Mouse (Mus musculus) forebrain, embryonic 10.5 days (tissue): ENCODE results near the gene Asic4. TPM values are rescaled to one million over a fixed set of nuclear protein-coding genes. Genes with fewer than 3 reads are reported as not detected.

Source experiments
- DNase-seq: peaks from one replicate; pipeline ENCODE4 v3.0.0-alpha.2; 2017; ENCODE audit warnings: low spot score; ENCODE audit errors: extremely low spot score
- H3K27ac ChIP-seq: fragments of 300-500 bp; sonication (generic); 2 replicates; pipeline ENCODE4 v1.5.1; 2016; ENCODE audit warnings: mild to moderate bottlenecking
- H3K27me3 ChIP-seq: fragments of 300-500 bp; sonication (generic); 2 replicates; pipeline ENCODE4 v1.6.1; 2016; ENCODE audit warnings: mild to moderate bottlenecking; ENCODE audit not compliant: poor library complexity, severe bottlenecking
- H3K36me3 ChIP-seq: fragments of 300-500 bp; sonication (generic); replicated peaks from 2 replicates; pipeline ENCODE4 v1.6.1; 2016; ENCODE audit warnings: mild to moderate bottlenecking, moderate library complexity
- H3K4me1 ChIP-seq: fragments of 300-500 bp; sonication (generic); 2 replicates; pipeline ENCODE4 v1.6.1; 2016
- H3K4me3 ChIP-seq: fragments of 300-500 bp; sonication (generic); 2 replicates; pipeline ENCODE4 v1.5.1; 2016; ENCODE audit warnings: mild to moderate bottlenecking, moderate library complexity
- H3K9me3 ChIP-seq: fragments of 300-500 bp; sonication (generic); 2 replicates; pipeline ENCODE4 v1.6.1; 2016; ENCODE audit warnings: mild to moderate bottlenecking, moderate library complexity
- WGBS: fragments of 180-500 bp; shearing (Covaris S2); methylation state at CpG from one replicate; pipeline ENCODE4 v1.1.7; 2016; 5-methylcytosine and 5-hydroxymethylcytosine counted together
- polyA plus RNA-seq: library from polyadenylated mRNA; unstranded; fragments of >200 nt; fragmentation: Nextera tagmentation; extraction: Ambion mirVana; gene quantifications from 2 replicates; pipeline ENCODE4 v1.2.1, GENCODE M21; 2016

Asic4 gene
- polyA plus RNA-seq, 1 experiment from 2014 or later, result 3.4 TPM

DNA sequence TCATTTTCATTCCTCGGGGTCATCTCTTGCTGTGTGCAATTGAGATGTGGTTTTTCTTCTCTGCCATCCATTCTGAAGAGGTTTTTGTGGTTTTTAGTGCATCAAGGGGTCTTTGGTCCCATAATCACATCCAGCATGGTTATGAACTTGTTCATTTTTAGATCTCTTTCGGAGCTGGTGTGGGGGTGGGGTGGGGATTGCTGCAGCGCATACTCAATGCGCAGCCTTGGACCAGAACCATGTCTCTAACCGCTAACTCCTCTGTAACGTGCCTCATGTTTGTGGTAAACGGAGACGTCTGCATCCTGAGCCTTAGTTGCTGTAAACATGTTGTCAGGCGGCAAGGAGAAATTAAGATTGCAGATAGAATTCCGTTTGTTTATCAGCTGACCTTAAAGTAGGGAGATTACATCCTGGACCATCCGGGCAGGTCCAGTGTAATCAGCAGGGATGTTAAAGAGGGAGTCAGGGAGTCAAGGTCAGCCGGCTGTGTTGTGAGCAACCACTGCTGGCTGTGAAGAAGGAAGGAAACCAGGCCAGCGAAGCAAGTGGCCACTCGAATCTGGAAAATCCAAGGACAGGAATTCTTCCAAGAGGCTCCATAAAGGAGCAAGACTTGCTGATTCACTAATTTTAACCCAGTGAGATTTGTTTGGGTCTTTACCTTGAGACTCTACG, 66.6 kb downstream of the Asic4 start:
- Histone ChIP-seq H3K27me3 (no peaks in the 10 kb centered on the region), H3K9me3 (no peaks in the 10 kb centered on the region), H3K27ac (no peak overlapping the region), H3K36me3 (no peaks in the 10 kb centered on the region), H3K4me1 (peaks cover 10% of the 10 kb centered on the region), H3K4me3 (no peak overlapping the region)
- WGBS, result 86% methylated on average over 15 of the region's 15 CpGs
- DNase-seq, result no peak

DNA sequence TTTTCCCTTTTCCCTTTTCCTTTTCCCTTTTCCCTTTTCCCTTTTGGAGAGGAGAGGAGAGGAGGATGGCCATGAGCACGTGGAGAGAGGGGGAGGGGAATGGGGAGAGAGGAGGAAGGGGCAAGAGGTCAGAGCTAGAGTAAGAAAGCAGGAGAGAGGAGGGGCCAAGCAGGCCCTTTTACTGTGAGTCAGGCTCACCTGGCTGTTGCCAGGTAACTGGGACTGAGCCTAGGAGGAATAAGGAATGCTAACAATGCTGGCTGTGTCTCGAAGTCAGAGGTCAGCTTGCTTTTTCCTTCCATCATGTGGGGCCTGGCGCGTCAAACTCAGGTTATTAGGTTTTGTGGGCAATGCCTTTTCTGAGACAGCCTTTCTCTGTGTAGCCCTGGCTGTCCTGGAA, 67.7 kb downstream of the Asic4 start:
- 55% methylated on average over 4 of the region's 4 CpGs for WGBS
- Histone ChIP-seq H3K27me3 (no peaks in the 10 kb centered on the region), H3K27ac (0 out of 2 replicates have a peak overlapping the region, but pooled peaks have one; percentile 48), H3K4me1 (peaks cover 16% of the 10 kb centered on the region), H3K4me3 (no peak overlapping the region), H3K36me3 (no peaks in the 10 kb centered on the region), H3K9me3 (no peaks in the 10 kb centered on the region)
- no peak for DNase-seq

DNA sequence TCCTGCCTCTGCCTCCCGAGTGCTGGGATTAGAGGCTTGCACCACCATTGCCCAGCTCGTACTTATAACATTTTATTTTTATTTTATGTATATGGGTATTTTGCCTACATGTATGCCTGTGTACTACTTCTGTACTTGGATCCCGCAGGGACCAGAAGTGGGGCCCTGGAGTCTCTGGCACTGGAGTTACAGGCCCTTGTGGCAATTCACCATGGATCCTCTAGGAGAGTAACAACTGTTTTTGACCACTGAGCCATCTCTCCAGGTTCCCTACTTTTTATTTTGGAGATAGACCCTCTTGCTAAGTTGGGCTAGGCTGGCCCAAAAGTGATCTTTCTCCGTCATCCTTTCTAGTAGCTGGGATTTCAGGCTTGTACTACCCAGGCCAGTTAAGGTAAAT, 68.2 kb downstream of the Asic4 start:
- WGBS, result 93% methylated on average over 4 of the region's 4 CpGs

GRCm38 (mm10) chr1:75519576-75519975, 69.3 kb downstream of the Asic4 start:
- WGBS, result 92% methylated on average over 5 of the region's 5 CpGs
- Histone ChIP-seq H3K4me1 (peaks cover 16% of the 10 kb centered on the region), H3K9me3 (no peaks in the 10 kb centered on the region), H3K4me3 (no peak overlapping the region), H3K27ac (no peak overlapping the region), H3K27me3 (no peaks in the 10 kb centered on the region), H3K36me3 (no peaks in the 10 kb centered on the region)
- DNase-seq, result no peak

More for the DNA sequence above, 68.2 kb downstream of the Asic4 start:
- Histone ChIP-seq H3K36me3 (no peaks in the 10 kb centered on the region), H3K27ac (no peak overlapping the region), H3K27me3 (no peaks in the 10 kb centered on the region), H3K4me1 (peaks cover 16% of the 10 kb centered on the region), H3K4me3 (no peak overlapping the region), H3K9me3 (no peaks in the 10 kb centered on the region)
- DNase-seq, result no peak

DNA sequence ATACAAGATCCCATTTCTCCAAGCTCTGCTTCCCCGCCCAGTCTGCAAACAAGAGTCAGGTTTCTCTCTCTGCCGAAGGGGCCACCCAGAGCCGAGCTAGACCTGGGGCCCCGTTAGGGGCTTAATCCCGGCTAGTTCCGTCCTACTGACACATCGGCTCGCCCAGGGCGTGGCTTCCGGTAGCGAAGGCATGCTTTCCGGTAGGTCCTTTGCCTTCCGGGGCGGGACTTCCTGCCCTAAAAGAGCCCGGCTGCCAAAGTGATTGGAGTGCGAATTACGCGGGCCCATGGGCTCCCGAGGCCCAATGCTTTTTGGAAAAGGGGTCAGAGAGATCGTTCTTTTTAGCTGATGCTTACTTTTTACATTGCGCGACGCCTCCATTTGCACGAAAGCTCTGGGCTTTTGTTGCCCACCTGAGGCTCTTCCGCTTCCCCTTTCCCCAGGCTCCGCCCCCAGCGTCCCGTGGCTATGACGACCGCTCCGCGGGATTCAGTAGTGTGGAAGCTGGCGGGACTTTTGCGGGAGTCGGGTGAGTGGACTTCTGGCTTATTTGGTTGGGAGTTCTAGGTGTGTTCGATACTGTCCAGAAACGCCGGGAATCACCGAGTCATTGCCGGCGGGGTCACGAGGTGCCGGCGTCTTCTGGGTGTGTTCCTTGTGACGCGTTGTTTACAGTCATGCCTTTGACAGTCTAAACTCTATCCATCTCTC, 71.2 kb downstream of the Asic4 start, which contains the start of gene Stk11ip:
Gene Stk11ip (plus strand): TSS at position 209 of the 711 bp plus-strand sequence.
- Histone ChIP-seq H3K27me3 (no peaks in the 10 kb centered on the region), H3K4me1 (peaks cover 16% of the 10 kb centered on the region), H3K27ac (peak within 1 kb of the TSS; percentile 90), H3K36me3 (peaks cover 13% of the 10 kb centered on the region), H3K9me3 (no peaks in the 10 kb centered on the region), H3K4me3 (peak within 1 kb of the TSS; percentile 76)
- peak; percentile 98 for DNase-seq
- under 1% methylated on average over 46 of the region's 46 CpGs for WGBS

Other genes with a start within 250 kb of the Asic4 start
- gene Glb1l, start 239.6 kb upstream of the Asic4 start, polyA plus RNA-seq, result 14.4 and 15.3 TPM in 2 replicates
- gene Stk16, start 239.6 kb upstream of the Asic4 start, polyA plus RNA-seq, result 151 and 153 TPM in 2 replicates
- 11.0 and 13.7 TPM in 2 replicates for gene Tuba4a, start 230.6 kb upstream of the Asic4 start, polyA plus RNA-seq
- gene A630095N17Rik, start 218.3 kb upstream of the Asic4 start, polyA plus RNA-seq, result not detected in 2 replicates
- 28.0 and 28.6 TPM in 2 replicates for gene Dnajb2, start 214.0 kb upstream of the Asic4 start, polyA plus RNA-seq
- gene Ptprn, start 185.9 kb upstream of the Asic4 start, polyA plus RNA-seq, result 1.5 and 1.6 TPM in 2 replicates
- gene Resp18, start 172.0 kb upstream of the Asic4 start, polyA plus RNA-seq, result 2.6 and 3.4 TPM in 2 replicates
- 124 and 126 TPM in 2 replicates for gene Dnpep, start 132.4 kb upstream of the Asic4 start, polyA plus RNA-seq
- 2.6 and 4.3 TPM in 2 replicates for gene Des, start 90.1 kb upstream of the Asic4 start, polyA plus RNA-seq
- gene Speg, start 75.1 kb upstream of the Asic4 start, polyA plus RNA-seq, result 23.2 and 29.3 TPM in 2 replicates
- 55.9 and 60.1 TPM in 2 replicates for gene Gmppa, start 14.5 kb upstream of the Asic4 start, polyA plus RNA-seq
- gene Chpf, start 28.9 kb downstream of the Asic4 start, polyA plus RNA-seq, result 20.1 and 20.5 TPM in 2 replicates
- 4.5 and 6.1 TPM in 2 replicates for gene Tmem198, start 29.1 kb downstream of the Asic4 start, polyA plus RNA-seq
- 34.5 and 35.8 TPM in 2 replicates for gene Obsl1, start 56.0 kb downstream of the Asic4 start, polyA plus RNA-seq
- 2.7 and 2.9 TPM in 2 replicates for gene Inha, start 56.6 kb downstream of the Asic4 start, polyA plus RNA-seq
- gene Stk11ip, start 71.1 kb downstream of the Asic4 start, polyA plus RNA-seq, result 33.2 and 33.5 TPM in 2 replicates
- 13.6 and 15.0 TPM in 2 replicates for gene Slc4a3, start 95.8 kb downstream of the Asic4 start, polyA plus RNA-seq